Mouse (Mus musculus): ENCODE data around the gene Abca4. TPM values are rescaled to one million over a fixed set of nuclear protein-coding genes. Genes with fewer than 3 reads are reported as not detected.

The Abca4 gene
- total and polyA plus RNA-seq, 2 experiments from 2014 or later: 1.1 to 3.1 TPM

- no peak overlapping the region for H3K4me3 ChIP-seq (ENCODE audit: low read depth, low read length)
- DNase-seq (no peak), ATAC-seq (no peak)
- H3K36me3 ChIP-seq (ENCODE audit: insufficient read depth): no peaks in the 10 kb centered on the region
- 79% methylated on average over 5 of the region's 5 CpGs for WGBS
- no peaks in the 10 kb centered on the region for H3K4me1 ChIP-seq (ENCODE audit: insufficient read depth)
- H3K27ac ChIP-seq (ENCODE audit: low read depth, low read length): no peak overlapping the region
- H3K27me3 ChIP-seq (ENCODE audit: insufficient read depth, low read length): no peaks in the 10 kb centered on the region
- H3K9me3 ChIP-seq (ENCODE audit: low read length): 0 out of 2 replicates have a peak, but pooled peaks cover 5% of the 10 kb centered on the region
- no peak overlapping the region for H3K4me2 ChIP-seq (ENCODE audit: low read depth)
- no peak for TF ChIP-seq CTCF (IDR thresholded peaks at IDR 0.05; ENCODE audit: low read depth)
- no peak overlapping the region for H3K9ac ChIP-seq
Observed at GRCm38 (mm10) chr3:122034240-122034639, 10.0 kb upstream of the Abca4 start.

GRCm38 (mm10) chr3:122035092-122035491, 9.2 kb upstream of the Abca4 start:
- Histone ChIP-seq H3K9me3 (ENCODE audit: low read length) (0 out of 2 replicates have a peak, but pooled peaks cover 5% of the 10 kb centered on the region), H3K27ac (ENCODE audit: low read depth, low read length) (no peak overlapping the region), H3K4me1 (ENCODE audit: insufficient read depth) (no peaks in the 10 kb centered on the region), H3K9ac (no peak overlapping the region), H3K27me3 (ENCODE audit: insufficient read depth, low read length) (no peaks in the 10 kb centered on the region), H3K36me3 (ENCODE audit: insufficient read depth) (no peaks in the 10 kb centered on the region), H3K4me2 (ENCODE audit: low read depth) (no peak overlapping the region), H3K4me3 (ENCODE audit: low read depth, low read length) (no peak overlapping the region)
- TF ChIP-seq CTCF (IDR thresholded peaks at IDR 0.05; ENCODE audit: low read depth): no peak
- no peak for ATAC-seq
- WGBS: 60% methylated on average over 3 of the region's 3 CpGs
- no peak for DNase-seq

GRCm38 (mm10) chr3:122040522-122040921, 3.7 kb upstream of the Abca4 start:
- Histone ChIP-seq H3K4me1 (ENCODE audit: insufficient read depth) (0 out of 2 replicates have a peak, but pooled peaks cover 3% of the 10 kb centered on the region), H3K27ac (ENCODE audit: low read depth, low read length) (no peak overlapping the region), H3K4me3 (ENCODE audit: low read depth, low read length) (no peak overlapping the region), H3K36me3 (ENCODE audit: insufficient read depth) (no peaks in the 10 kb centered on the region), H3K27me3 (ENCODE audit: insufficient read depth, low read length) (peaks cover 18% of the 10 kb centered on the region), H3K9me3 (ENCODE audit: low read length) (0 out of 2 replicates have a peak, but pooled peaks cover 5% of the 10 kb centered on the region), H3K9ac (no peak overlapping the region), H3K4me2 (ENCODE audit: low read depth) (no peak overlapping the region)
- TF ChIP-seq CTCF (IDR thresholded peaks at IDR 0.05; ENCODE audit: low read depth): no peak
- no peak for DNase-seq
- WGBS: 79% methylated on average over 6 of the region's 6 CpGs
- no peak for ATAC-seq

GRCm38 (mm10) chr3:122043102-122043501, 1.1 kb upstream of the Abca4 start:
- DNase-seq: no peak
- no peak overlapping the region for H3K9ac ChIP-seq
- no peak overlapping the region for H3K27ac ChIP-seq (ENCODE audit: low read depth, low read length)
- WGBS: 13% methylated on average over 8 of the region's 8 CpGs
- no peaks in the 10 kb centered on the region for H3K9me3 ChIP-seq (ENCODE audit: low read length)
- no peaks in the 10 kb centered on the region for H3K36me3 ChIP-seq (ENCODE audit: insufficient read depth)
- peaks cover 6% of the 10 kb centered on the region; the same call in 1 of the 2 replicates for H3K4me1 ChIP-seq (ENCODE audit: insufficient read depth)
- H3K27me3 ChIP-seq (ENCODE audit: insufficient read depth, low read length): peaks cover 23% of the 10 kb centered on the region
- no peak overlapping the region for H3K4me2 ChIP-seq (ENCODE audit: low read depth)
- H3K4me3 ChIP-seq (ENCODE audit: low read depth, low read length): no peak overlapping the region
- TF ChIP-seq CTCF (IDR thresholded peaks at IDR 0.05; ENCODE audit: low read depth): no peak
- no peak for ATAC-seq

- H3K4me2 ChIP-seq (ENCODE audit: low read depth): 0 out of 2 replicates have a peak overlapping the region, but pooled peaks have one; percentile 8
- peaks cover 17% of the 10 kb centered on the region for H3K27me3 ChIP-seq (ENCODE audit: insufficient read depth, low read length)
- H3K9ac ChIP-seq: no peak overlapping the region
Observed at GRCm38 (mm10) chr3:122046187-122046620, 2.0 kb downstream of the Abca4 start.

GRCm38 (mm10) chr3:122047402-122047801, 3.2 kb downstream of the Abca4 start:
- ATAC-seq: no peak
- Histone ChIP-seq H3K27me3 (ENCODE audit: insufficient read depth, low read length) (peaks cover 16% of the 10 kb centered on the region), H3K9me3 (ENCODE audit: low read length) (no peaks in the 10 kb centered on the region), H3K36me3 (ENCODE audit: insufficient read depth) (no peaks in the 10 kb centered on the region), H3K27ac (ENCODE audit: low read depth, low read length) (no peak overlapping the region), H3K4me1 (ENCODE audit: insufficient read depth) (peaks cover 14% of the 10 kb centered on the region; the same call in 1 of the 2 replicates), H3K4me2 (ENCODE audit: low read depth) (no peak overlapping the region), H3K9ac (no peak overlapping the region), H3K4me3 (ENCODE audit: low read depth, low read length) (no peak overlapping the region)
- no peak for TF ChIP-seq CTCF (IDR thresholded peaks at IDR 0.05; ENCODE audit: low read depth)
- WGBS: 48% methylated on average over 7 of the region's 7 CpGs
- DNase-seq: no peak

More at GRCm38 (mm10) chr3:122046187-122046620, 2.0 kb downstream of the Abca4 start:
- Histone ChIP-seq H3K4me3 (ENCODE audit: low read depth, low read length) (no peak overlapping the region), H3K4me1 (ENCODE audit: insufficient read depth) (peaks cover 14% of the 10 kb centered on the region; the same call in 1 of the 2 replicates), H3K27ac (ENCODE audit: low read depth, low read length) (no peak overlapping the region), H3K9me3 (ENCODE audit: low read length) (no peaks in the 10 kb centered on the region), H3K36me3 (ENCODE audit: insufficient read depth) (no peaks in the 10 kb centered on the region)
- DNase-seq (peak; percentile 61), ATAC-seq (peak; percentile 32; the same call in 1 of the 2 replicates)
- TF ChIP-seq CTCF (IDR thresholded peaks at IDR 0.05; ENCODE audit: low read depth): no peak
- 5% methylated on average over 10 of the region's 10 CpGs for WGBS

- peak; percentile 80 for DNase-seq
- 9% methylated on average over 17 of the region's 17 CpGs for WGBS
- H3K27ac ChIP-seq (ENCODE audit: low read depth, low read length): 0 out of 2 replicates have a peak overlapping the region, but pooled peaks have one; percentile 21
- H3K9ac ChIP-seq: no peak overlapping the region
- TF ChIP-seq CTCF (IDR thresholded peaks at IDR 0.05; ENCODE audit: low read depth): no peak
- peak overlapping the region; percentile 19 for H3K4me2 ChIP-seq (ENCODE audit: low read depth)
- H3K4me1 ChIP-seq (ENCODE audit: insufficient read depth): peaks cover 14% of the 10 kb centered on the region; the same call in 1 of the 2 replicates
- ATAC-seq: peak; percentile 83
- peaks cover 15% of the 10 kb centered on the region for H3K27me3 ChIP-seq (ENCODE audit: insufficient read depth, low read length)
- H3K36me3 ChIP-seq (ENCODE audit: insufficient read depth): no peaks in the 10 kb centered on the region
- no peaks in the 10 kb centered on the region for H3K9me3 ChIP-seq (ENCODE audit: low read length)
- H3K4me3 ChIP-seq (ENCODE audit: low read depth, low read length): no peak overlapping the region
Observed at GRCm38 (mm10) chr3:122047921-122048861, 3.9 kb downstream of the Abca4 start.
